In the genomic region with DNA sequence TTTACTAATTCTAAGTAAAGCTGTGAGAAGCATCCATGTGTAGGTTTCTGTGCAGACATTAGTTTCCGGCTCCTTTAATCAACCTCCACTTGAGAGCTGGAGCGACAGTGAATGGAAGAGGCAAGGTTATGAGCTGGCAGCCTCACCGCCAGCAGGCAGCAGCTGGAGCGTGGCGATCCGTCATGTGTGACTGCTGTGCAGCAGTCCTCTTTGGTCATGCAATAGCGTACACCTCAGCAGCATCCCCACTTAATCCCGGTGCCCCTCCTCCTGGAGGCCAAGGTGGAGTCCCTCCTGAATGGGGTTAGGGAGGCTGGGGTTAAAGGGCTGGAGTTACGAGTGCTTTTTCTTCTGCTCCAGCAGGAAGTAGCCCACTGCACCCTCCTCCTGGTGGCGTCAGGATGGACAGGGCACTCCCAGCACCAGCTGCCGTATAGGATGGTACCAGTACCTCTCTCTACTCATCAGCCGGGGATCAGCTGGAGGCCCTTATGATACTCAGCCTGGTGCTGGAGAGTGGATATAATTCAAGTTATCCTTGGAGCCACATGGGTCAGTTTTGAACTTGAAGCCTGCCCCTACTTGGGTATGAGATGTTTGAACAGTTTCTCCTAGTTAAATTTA, we compare ENCODE assay signal across 12 mouse cellular contexts. TPM values are rescaled to one million over a fixed set of nuclear protein-coding genes. Genes with fewer than 3 reads are reported as not detected.
DNase-seq lines count a peak whose midpoint lies in the region.
"Had no signal": no experiment of that assay in that cellular context is flagged by ENCODE, and none has a peak within 500 bp of the region (broad histone marks: within the 10 kb centered on the region; RNA-seq: fewer than 3 reads in every experiment).

No protein-coding gene starts in this region.

- DNase-seq in A20 (ENCODE audit: low read depth, low spot score): peak; percentile 85
- peak; percentile 21 for DNase-seq in B cell, adult 2 months
- DNase-seq in kidney, adult 18-20 months: peak; percentile 27
- DNase-seq in kidney, postnatal 4 days: peak; percentile 50 to 72
- DNase-seq in right cerebral cortex, postnatal 10 days (ENCODE audit: low spot score in 2 of 2): no peak
- no peak for DNase-seq in gastrocnemius, postnatal 25 days
- DNase-seq in left cerebral cortex, adult 18-20 months (ENCODE audit: low spot score in 2 of 2): no peak
- DNase-seq: adrenal gland, postnatal 25 days; cerebellum, adult 11 months; heart, adult 18-20 months; layer of hippocampus, adult 9-11 months; right cerebral cortex, postnatal 25 days had no signal

RNA-seq across cellular contexts. Expression of gene Rassf5, which starts 20.1 kb away (rescaled TPM):
- under 1 TPM; 0.70 to 0.90 TPM for total RNA-seq in gastrocnemius, postnatal 25 days (2021)
- total RNA-seq in left cerebral cortex, adult 18-20 months (2021): 10 to 100 TPM; 27.7 to 28.1 TPM

RNA-seq across cellular contexts. Expression of gene Ikbke, which starts 54.4 kb away (rescaled TPM):
- 1 to 10 TPM in 1 of 2 experiments, under 1 TPM in 1; 0.95 to 1.9 TPM for total RNA-seq in gastrocnemius, postnatal 25 days (2021)
- 1 to 10 TPM; 1.5 to 1.8 TPM for total RNA-seq in left cerebral cortex, adult 18-20 months (2021)

Comparison
In these comparisons a context has a peak if more than half of its experiments do, and no peak if none do; other contexts are left out.
1. DNase-seq: peak in A20 (single experiment), B cell, adult 2 months (2 of 2), kidney, adult 18-20 months (single experiment) and kidney, postnatal 4 days (2 of 2); none in right cerebral cortex, postnatal 10 days (0 of 2), gastrocnemius, postnatal 25 days (single experiment) and left cerebral cortex, adult 18-20 months (0 of 2).
2. RNA of gene Rassf5, which starts 20.1 kb away (total RNA-seq): 27.7 to 28.1 TPM in left cerebral cortex, adult 18-20 months; 0.70 to 0.90 TPM in gastrocnemius, postnatal 25 days; every median in the first group is over 10 times any median in the second.